Mouse (Mus musculus) midbrain, embryonic 10.5 days (tissue): Measurements from ENCODE around the gene Timm8a2. TPM values are rescaled to one million over a fixed set of nuclear protein-coding genes. Genes with fewer than 3 reads are reported as not detected.

Experiments
- DNase-seq: peaks from one replicate; pipeline ENCODE4 v3.0.0-alpha.2; 2017; ENCODE audit warnings: low spot score
- H3K27ac ChIP-seq: fragments of 300-500 bp; sonication (generic); replicated peaks from 2 replicates; pipeline ENCODE4 v1.5.1; 2016; ENCODE audit warnings: mild to moderate bottlenecking
- H3K27me3 ChIP-seq: fragments of 300-500 bp; sonication (generic); 2 replicates; pipeline ENCODE4 v1.6.1; 2016; ENCODE audit warnings: low read depth, mild to moderate bottlenecking; ENCODE audit not compliant: poor library complexity, severe bottlenecking
- H3K36me3 ChIP-seq: fragments of 300-500 bp; sonication (generic); 2 replicates; pipeline ENCODE4 v1.6.1; 2016; ENCODE audit warnings: mild to moderate bottlenecking, moderate library complexity
- H3K4me1 ChIP-seq: fragments of 300-500 bp; sonication (generic); 2 replicates; pipeline ENCODE4 v1.6.1; 2016
- H3K4me3 ChIP-seq: fragments of 300-500 bp; sonication (generic); 2 replicates; pipeline ENCODE4 v1.5.1; 2016; ENCODE audit warnings: mild to moderate bottlenecking, moderate library complexity
- H3K9me3 ChIP-seq: fragments of 300-500 bp; sonication (generic); replicated peaks from 2 replicates; pipeline ENCODE4 v1.6.1; 2016; ENCODE audit warnings: mild to moderate bottlenecking
- WGBS: fragments of 180-500 bp; shearing (Covaris S2); methylation state at CpG from one replicate; pipeline ENCODE4 v1.1.7; 2016; 5-methylcytosine and 5-hydroxymethylcytosine counted together
- polyA plus RNA-seq: library from polyadenylated mRNA; unstranded; fragments of >200 nt; fragmentation: Nextera tagmentation; extraction: Ambion mirVana; gene quantifications from 2 replicates; pipeline ENCODE4 v1.2.1, GENCODE M21; 2016

The Timm8a2 gene
- polyA plus RNA-seq, 1 experiment from 2014 or later, result not detected

GRCm38 (mm10) chr14:122068801-122069695, 34.6 kb downstream of the Timm8a2 start:
- no peaks in the 10 kb centered on the region for H3K36me3 ChIP-seq
- WGBS, result 73% methylated on average over 11 of the region's 11 CpGs

GRCm38 (mm10) chr14:122069948-122070347, 35.5 kb downstream of the Timm8a2 start:
- no peaks in the 10 kb centered on the region for H3K9me3 ChIP-seq
- H3K27ac ChIP-seq, result no peak overlapping the region
- WGBS, result 81% methylated on average over 3 of the region's 3 CpGs
- no peaks in the 10 kb centered on the region for H3K36me3 ChIP-seq
- H3K4me1 ChIP-seq, result 0 out of 2 replicates have a peak, but pooled peaks cover 3% of the 10 kb centered on the region
- H3K27me3 ChIP-seq, result no peaks in the 10 kb centered on the region
- DNase-seq, result no peak
- H3K4me3 ChIP-seq, result no peak overlapping the region

More at GRCm38 (mm10) chr14:122068801-122069695, 34.6 kb downstream of the Timm8a2 start:
- 0 out of 2 replicates have a peak, but pooled peaks cover 3% of the 10 kb centered on the region for H3K4me1 ChIP-seq
- H3K27me3 ChIP-seq, result no peaks in the 10 kb centered on the region
- DNase-seq, result no peak
- no peak overlapping the region for H3K4me3 ChIP-seq
- H3K27ac ChIP-seq, result no peak overlapping the region
- H3K9me3 ChIP-seq, result no peaks in the 10 kb centered on the region

GRCm38 (mm10) chr14:122073422-122073821, 38.9 kb downstream of the Timm8a2 start:
- no peak for DNase-seq
- Histone ChIP-seq H3K36me3 (no peaks in the 10 kb centered on the region), H3K4me1 (no peaks in the 10 kb centered on the region), H3K27ac (no peak overlapping the region), H3K9me3 (no peaks in the 10 kb centered on the region), H3K27me3 (no peaks in the 10 kb centered on the region), H3K4me3 (no peak overlapping the region)
- WGBS, result 93% methylated on average over 5 of the region's 5 CpGs

GRCm38 (mm10) chr14:122074360-122074759, 39.9 kb downstream of the Timm8a2 start:
- 87% methylated on average over 10 of the region's 10 CpGs for whole genome bisulfite sequencing
- no peaks in the 10 kb centered on the region for H3K4me1 ChIP-seq
- no peak for DNase-seq

GRCm38 (mm10) chr14:122075485-122076200, 41.2 kb downstream of the Timm8a2 start:
- no peaks in the 10 kb centered on the region for H3K27me3 ChIP-seq
- DNase-seq, result no peak
- H3K4me1 ChIP-seq, result no peaks in the 10 kb centered on the region
- WGBS, result 88% methylated on average over 21 of the region's 21 CpGs
- no peak overlapping the region for H3K27ac ChIP-seq
- no peak overlapping the region for H3K4me3 ChIP-seq
- no peaks in the 10 kb centered on the region for H3K9me3 ChIP-seq
- H3K36me3 ChIP-seq, result no peaks in the 10 kb centered on the region

More at GRCm38 (mm10) chr14:122074360-122074759, 39.9 kb downstream of the Timm8a2 start:
- no peak overlapping the region for H3K4me3 ChIP-seq
- H3K36me3 ChIP-seq, result no peaks in the 10 kb centered on the region
- no peak overlapping the region for H3K27ac ChIP-seq
- H3K9me3 ChIP-seq, result no peaks in the 10 kb centered on the region
- H3K27me3 ChIP-seq, result no peaks in the 10 kb centered on the region

GRCm38 (mm10) chr14:122077017-122077416, 42.5 kb downstream of the Timm8a2 start:
- no peak overlapping the region for H3K27ac ChIP-seq
- WGBS, result 90% methylated on average over 3 of the region's 3 CpGs
- H3K9me3 ChIP-seq, result no peaks in the 10 kb centered on the region
- no peaks in the 10 kb centered on the region for H3K27me3 ChIP-seq
- H3K4me1 ChIP-seq, result no peaks in the 10 kb centered on the region
- no peak for DNase-seq
- H3K4me3 ChIP-seq, result no peak overlapping the region
- H3K36me3 ChIP-seq, result no peaks in the 10 kb centered on the region

GRCm38 (mm10) chr14:122079428-122079827, 45.0 kb downstream of the Timm8a2 start:
- peak; percentile 40 for DNase-seq
- 50% methylated on average over 6 of the region's 6 CpGs for WGBS
- H3K9me3 ChIP-seq, result no peaks in the 10 kb centered on the region

GRCm38 (mm10) chr14:122079921-122080320, 45.4 kb downstream of the Timm8a2 start:
- H3K36me3 ChIP-seq, result no peaks in the 10 kb centered on the region
- no peak for DNase-seq
- 88% methylated on average over 5 of the region's 5 CpGs for WGBS
- H3K9me3 ChIP-seq, result 0 out of 2 replicates have a peak, but pooled peaks cover 2% of the 10 kb centered on the region
- H3K27ac ChIP-seq, result no peak overlapping the region
- H3K4me1 ChIP-seq, result no peaks in the 10 kb centered on the region
- no peaks in the 10 kb centered on the region for H3K27me3 ChIP-seq
- no peak overlapping the region for H3K4me3 ChIP-seq

More at GRCm38 (mm10) chr14:122079428-122079827, 45.0 kb downstream of the Timm8a2 start:
- Histone ChIP-seq H3K27ac (no peak overlapping the region), H3K36me3 (no peaks in the 10 kb centered on the region), H3K27me3 (no peaks in the 10 kb centered on the region), H3K4me3 (no peak overlapping the region), H3K4me1 (no peaks in the 10 kb centered on the region)

GRCm38 (mm10) chr14:122081308-122081707, 46.8 kb downstream of the Timm8a2 start:
- 59% methylated on average over 3 of the region's 3 CpGs for WGBS
- H3K36me3 ChIP-seq, result no peaks in the 10 kb centered on the region
- no peak overlapping the region for H3K27ac ChIP-seq
- H3K4me3 ChIP-seq, result no peak overlapping the region
- no peaks in the 10 kb centered on the region for H3K27me3 ChIP-seq
- H3K9me3 ChIP-seq, result 0 out of 2 replicates have a peak, but pooled peaks cover 2% of the 10 kb centered on the region
- DNase-seq, result no peak
- no peaks in the 10 kb centered on the region for H3K4me1 ChIP-seq

- 88% methylated on average over 7 of the region's 7 CpGs for WGBS
- Histone ChIP-seq H3K27me3 (no peaks in the 10 kb centered on the region), H3K27ac (no peak overlapping the region), H3K36me3 (no peaks in the 10 kb centered on the region), H3K4me1 (no peaks in the 10 kb centered on the region), H3K9me3 (0 out of 2 replicates have a peak, but pooled peaks cover 2% of the 10 kb centered on the region), H3K4me3 (no peak overlapping the region)
- no peak for DNase-seq
These were observed 49.0 kb downstream of the Timm8a2 start for GRCm38 (mm10) chr14:122083499-122083898.

- Histone ChIP-seq H3K27me3 (no peaks in the 10 kb centered on the region), H3K36me3 (no peaks in the 10 kb centered on the region), H3K4me1 (no peaks in the 10 kb centered on the region), H3K27ac (no peak overlapping the region), H3K9me3 (0 out of 2 replicates have a peak, but pooled peaks cover 2% of the 10 kb centered on the region), H3K4me3 (no peak overlapping the region)
- WGBS, result 89% methylated on average over 5 of the region's 5 CpGs
- DNase-seq, result no peak
These were observed 53.5 kb downstream of the Timm8a2 start for GRCm38 (mm10) chr14:122087956-122088355.
